Mouse (Mus musculus) lung, adult 2 months (tissue): ENCODE data around the gene Klc1. TPM values are rescaled to one million over a fixed set of nuclear protein-coding genes. Genes with fewer than 3 reads are reported as not detected.

Source experiments
- DNase-seq: peaks from one replicate; pipeline ENCODE4 v3.0.0; 2022
- H3K4me1 ChIP-seq: fragments of 200-500 bp; 2 replicates; pipeline ENCODE4 v1.6.1; 2011; ENCODE audit warnings: low read length; ENCODE audit not compliant: control insufficient read depth, insufficient read depth
- H3K4me3 ChIP-seq: fragments of 200-500 bp; replicated peaks from 2 replicates; pipeline ENCODE3; 2011; ENCODE audit warnings: low read depth, mild to moderate bottlenecking, control low read depth, low read length; ENCODE audit errors: extremely low read depth
- CTCF ChIP-seq: fragments of 200-500 bp; IDR thresholded peaks from 2 replicates; pipeline ENCODE4 v1.5.1; 2011; ENCODE audit warnings: mild to moderate bottlenecking, low read length, control low read depth; ENCODE audit not compliant: insufficient read depth
- POLR2A ChIP-seq: fragments of 200-500 bp; IDR thresholded peaks from 2 replicates; pipeline ENCODE4 v1.6.1; 2011; ENCODE audit warnings: low read depth, mild to moderate bottlenecking, control low read depth, low read length, borderline replicate concordance; ENCODE audit errors: extremely low read depth
- WGBS: fragments of 180-500 bp; shearing (Covaris S2); methylation state at CpG from one replicate; pipeline ENCODE4 v1.1.7; 2018; 5-methylcytosine and 5-hydroxymethylcytosine counted together
- polyA plus RNA-seq: library from polyadenylated mRNA; depleted of rRNA; stranded (reverse); fragments of >200 nt; gene quantifications from 2 replicates; pipeline ENCODE4 v1.2.3, GENCODE M21; 2012

The Klc1 gene
- polyA plus RNA-seq, 1 experiment: 113 TPM

DNA sequence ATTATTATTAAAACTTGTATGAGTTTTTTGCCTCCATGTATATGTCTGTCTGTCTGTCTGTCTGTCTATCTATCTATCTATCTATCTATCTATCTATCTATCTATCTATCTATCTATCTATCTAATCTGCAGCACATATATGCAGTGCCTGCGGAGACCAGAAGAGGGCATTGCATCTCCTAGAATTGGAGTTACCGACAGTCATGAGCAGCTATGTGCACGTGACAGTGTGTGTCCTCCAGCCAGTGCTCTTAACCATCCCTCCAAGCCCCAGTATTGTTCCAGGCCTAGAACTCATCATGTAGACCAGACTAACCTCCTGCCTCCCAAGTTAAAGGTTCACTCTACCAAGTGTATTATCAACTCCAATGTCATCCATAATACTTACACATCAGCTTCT is 19.9 kb upstream of the Klc1 start:
- Histone ChIP-seq H3K4me3 (no peak overlapping the region), H3K4me1 (no peaks in the 10 kb centered on the region)
- no peak for TF ChIP-seq POLR2A
- peak; percentile 66 for TF ChIP-seq CTCF
- peak; percentile 61 for DNase-seq
- 15% methylated on average over 3 of the region's 3 CpGs for WGBS

DNA sequence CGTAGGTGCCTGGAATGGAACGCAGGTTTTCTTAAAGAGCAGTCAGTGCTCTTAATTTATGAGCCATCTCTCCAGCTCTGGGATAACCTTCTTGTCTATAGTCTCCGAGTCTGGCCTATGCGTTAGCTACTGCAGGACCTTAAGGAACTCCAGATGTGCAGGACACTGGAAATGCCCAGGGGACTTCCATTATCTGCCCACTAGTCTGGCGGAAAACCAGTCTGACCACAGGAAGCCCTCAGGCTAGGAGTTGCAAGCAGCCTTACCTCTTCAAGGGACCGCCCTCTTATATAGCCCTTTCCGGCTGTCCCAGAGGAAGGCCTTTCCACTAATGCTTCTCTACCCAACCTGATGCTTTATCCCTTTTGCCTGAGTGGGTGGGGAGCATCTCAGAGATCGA is 17.3 kb upstream of the Klc1 start:
- Histone ChIP-seq H3K4me1 (peaks cover 8% of the 10 kb centered on the region), H3K4me3 (no peak overlapping the region)
- WGBS: 84% methylated on average over 8 of the region's 8 CpGs
- DNase-seq: no peak
- no peak for TF ChIP-seq POLR2A
- no peak for TF ChIP-seq CTCF

DNA sequence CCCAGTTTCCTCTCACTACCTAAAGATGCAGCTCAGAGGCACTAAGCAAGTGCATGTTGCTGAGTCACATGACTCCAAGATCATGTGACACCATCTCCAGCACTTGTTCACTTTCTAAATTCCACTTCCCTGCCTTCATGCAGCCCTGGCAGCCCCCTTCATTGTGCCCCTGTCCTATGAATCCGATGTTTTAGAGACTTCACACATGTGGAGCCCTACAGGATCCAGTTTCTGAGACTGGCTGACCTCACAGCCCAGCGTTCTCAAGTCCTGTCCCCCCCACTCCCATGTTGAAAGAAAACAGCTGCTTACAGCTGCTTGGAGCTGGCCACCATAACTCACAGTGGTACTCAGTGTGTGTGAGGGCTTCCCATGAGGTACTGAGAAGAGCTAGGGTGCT is 15.2 kb upstream of the Klc1 start:
- H3K4me3 ChIP-seq: no peak overlapping the region
- H3K4me1 ChIP-seq: peaks cover 9% of the 10 kb centered on the region
- WGBS: 62% methylated on average over 2 of the region's 2 CpGs
- TF ChIP-seq CTCF (no peak), POLR2A (no peak)
- DNase-seq: no peak

DNA sequence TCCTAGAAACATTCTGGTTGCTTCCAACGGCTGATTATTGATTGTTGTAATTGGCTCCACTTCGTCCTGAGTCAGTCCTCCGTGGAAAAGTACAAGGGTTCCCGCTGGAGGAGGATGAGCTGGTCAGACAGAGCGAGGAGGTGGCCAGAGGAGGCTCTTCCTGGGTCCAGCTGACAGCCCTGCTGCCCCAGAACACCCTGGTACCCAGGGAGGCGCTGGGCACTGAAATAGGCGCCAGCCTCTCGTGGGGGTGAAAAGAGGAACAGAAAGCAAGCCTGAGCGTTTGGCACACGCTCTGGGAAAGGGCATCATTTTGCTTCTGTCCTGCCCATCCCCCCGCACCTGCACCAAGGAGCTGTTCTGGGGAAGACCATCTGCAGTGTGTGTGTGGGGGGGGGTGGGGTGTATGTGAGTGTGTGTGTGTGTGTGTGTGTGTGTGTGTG is 14.6 kb upstream of the Klc1 start:
- 46% methylated on average over 11 of the region's 11 CpGs for WGBS
- H3K4me3 ChIP-seq: no peak overlapping the region
- DNase-seq: no peak
- no peak for TF ChIP-seq POLR2A
- TF ChIP-seq CTCF: no peak
- peaks cover 9% of the 10 kb centered on the region for H3K4me1 ChIP-seq

DNA sequence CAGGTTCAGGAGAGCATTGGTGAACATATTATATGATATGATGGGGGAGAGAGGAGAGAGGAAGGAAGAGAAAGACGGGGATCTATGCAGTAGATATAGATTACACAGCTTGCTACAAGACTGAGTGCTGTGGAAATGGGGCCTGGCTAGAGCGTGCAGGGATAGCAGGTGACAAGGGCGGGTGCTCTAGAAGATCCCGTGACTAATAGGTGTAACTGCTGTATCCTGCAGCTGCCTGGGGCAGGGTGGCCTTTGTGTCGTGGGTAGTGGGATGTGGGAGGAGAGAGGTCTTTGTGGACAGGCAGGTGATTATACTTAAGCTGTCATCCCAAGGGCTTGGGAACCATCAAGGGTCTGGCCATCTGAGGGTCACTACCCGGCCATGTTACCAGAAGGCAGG is 13.4 kb upstream of the Klc1 start:
- no peak for TF ChIP-seq CTCF
- TF ChIP-seq POLR2A: no peak
- 79% methylated on average over 6 of the region's 6 CpGs for WGBS
- H3K4me1 ChIP-seq: peaks cover 9% of the 10 kb centered on the region
- no peak overlapping the region for H3K4me3 ChIP-seq
- DNase-seq: no peak

DNA sequence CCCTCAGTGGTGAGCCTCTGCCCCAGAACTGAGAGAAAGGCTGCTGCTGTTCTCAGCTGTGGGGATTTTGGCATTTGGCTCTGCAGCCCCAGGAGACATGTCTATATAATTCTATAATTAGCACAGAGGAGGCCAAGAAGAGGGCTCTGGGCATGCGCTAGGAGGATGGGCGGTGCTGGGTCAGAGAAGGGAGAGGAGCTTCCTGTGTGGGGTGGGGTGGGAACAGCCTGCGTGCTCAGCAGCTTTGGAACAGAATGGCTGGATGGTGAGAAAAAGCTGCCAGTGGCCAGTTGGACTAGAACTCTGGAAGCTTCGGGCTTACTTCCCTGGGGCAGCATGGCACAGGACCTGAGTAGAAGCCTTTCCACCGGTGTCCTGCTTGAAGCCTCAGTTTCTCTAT is 12.6 kb upstream of the Klc1 start:
- TF ChIP-seq CTCF (no peak), POLR2A (0 out of 2 replicates have a peak, but pooled peaks have one; percentile 24)
- DNase-seq: no peak
- Histone ChIP-seq H3K4me3 (no peak overlapping the region), H3K4me1 (peaks cover 9% of the 10 kb centered on the region)
- 29% methylated on average over 5 of the region's 5 CpGs for WGBS

DNA sequence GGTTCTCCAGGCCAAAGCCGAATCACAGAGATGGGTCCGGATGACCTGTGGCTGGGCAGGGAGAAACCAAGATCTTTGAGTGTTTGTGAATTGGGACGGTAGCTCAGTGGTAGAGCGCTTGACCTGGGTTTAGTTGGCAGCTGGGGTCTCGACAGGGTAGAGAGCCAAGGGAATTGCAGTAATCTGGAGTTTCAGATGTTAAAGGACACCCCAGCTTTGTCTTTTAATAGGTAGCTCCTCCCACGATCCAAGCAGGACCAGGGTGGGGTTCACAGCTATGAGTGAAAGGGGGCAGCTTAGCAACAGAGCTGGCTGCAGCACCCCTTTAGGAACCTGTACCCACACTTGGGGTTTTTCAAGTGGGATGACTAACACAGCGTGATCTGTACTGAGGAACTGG is 11.2 kb upstream of the Klc1 start:
- TF ChIP-seq CTCF (no peak), POLR2A (no peak)
- H3K4me3 ChIP-seq: no peak overlapping the region
- H3K4me1 ChIP-seq: peaks cover 9% of the 10 kb centered on the region
- DNase-seq: no peak
- 80% methylated on average over 7 of the region's 7 CpGs for WGBS

DNA sequence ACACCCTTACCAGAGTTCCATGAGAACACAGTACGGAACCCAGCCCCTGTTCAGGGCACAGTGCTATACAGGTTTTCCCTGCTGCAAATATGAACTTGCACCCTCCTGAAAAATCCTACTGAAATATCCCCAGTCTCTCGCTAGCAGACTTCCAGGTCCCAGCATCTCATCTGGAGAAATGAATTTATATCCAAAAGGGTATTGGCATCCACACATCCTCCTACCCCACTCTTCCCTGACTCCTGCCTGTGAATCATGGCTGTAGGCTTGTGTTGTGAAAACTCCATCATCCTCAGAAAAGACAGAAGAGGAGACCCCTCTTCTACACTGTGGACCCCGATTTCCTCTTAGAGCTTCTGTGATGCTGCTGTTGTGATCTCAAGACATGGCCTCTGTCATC is 7.9 kb upstream of the Klc1 start:
- WGBS: 97% methylated on average over 3 of the region's 3 CpGs
- TF ChIP-seq POLR2A (no peak), CTCF (no peak)

DNA sequence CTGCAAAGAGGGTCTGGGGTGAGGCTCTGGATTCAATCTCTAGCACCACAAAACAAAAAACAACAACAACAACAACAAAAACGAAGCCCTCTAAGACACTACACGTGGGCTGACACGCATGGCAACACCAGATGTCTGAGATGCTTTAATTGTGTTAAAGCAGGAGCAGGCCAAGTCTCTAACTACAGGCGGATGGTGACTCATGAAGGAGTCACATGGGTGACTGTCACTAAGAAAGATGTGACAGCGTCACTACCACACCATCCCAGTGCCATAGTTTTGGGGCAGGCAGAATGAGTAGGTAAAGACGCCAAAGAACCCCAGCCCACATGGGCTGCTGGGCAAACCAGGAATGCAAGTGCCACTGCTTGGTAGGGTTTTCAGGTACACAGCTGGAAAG is 6.2 kb upstream of the Klc1 start:
- DNase-seq: no peak
- TF ChIP-seq POLR2A (no peak), CTCF (no peak)
- 84% methylated on average over 6 of the region's 6 CpGs for WGBS

More for the DNA sequence above, 7.9 kb upstream of the Klc1 start:
- DNase-seq: no peak
- Histone ChIP-seq H3K4me3 (no peak overlapping the region), H3K4me1 (peaks cover 12% of the 10 kb centered on the region)

DNA sequence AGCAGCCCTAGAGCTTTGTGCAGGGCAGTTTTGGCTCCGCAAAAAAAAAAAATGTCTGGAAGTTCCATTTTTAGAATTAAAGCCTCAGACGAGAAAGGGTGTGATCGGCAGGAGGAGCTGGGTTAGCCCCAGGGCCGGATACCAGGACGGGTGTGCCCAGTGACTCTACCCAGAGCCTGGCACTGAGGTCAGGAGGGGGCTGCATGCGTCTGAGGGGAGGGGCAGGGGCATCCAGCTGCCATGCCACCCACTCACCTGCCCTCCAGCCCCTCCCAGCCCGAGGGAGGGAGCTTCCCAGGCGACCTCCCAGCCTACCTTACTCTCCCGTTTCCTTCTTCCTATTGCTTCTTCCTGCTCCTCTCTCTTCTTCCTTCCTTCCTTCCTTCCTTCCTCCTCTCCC is 5.3 kb upstream of the Klc1 start:
- TF ChIP-seq POLR2A (no peak), CTCF (no peak)
- no peak for DNase-seq
- H3K4me3 ChIP-seq: no peak overlapping the region

More for the DNA sequence above, 6.2 kb upstream of the Klc1 start:
- Histone ChIP-seq H3K4me1 (peaks cover 5% of the 10 kb centered on the region), H3K4me3 (no peak overlapping the region)

More for the DNA sequence above, 5.3 kb upstream of the Klc1 start:
- H3K4me1 ChIP-seq: peaks cover 8% of the 10 kb centered on the region
- WGBS: 35% methylated on average over 9 of the region's 9 CpGs
